Mouse (Mus musculus): ENCODE results near the gene Cd180. TPM values are rescaled to one million over a fixed set of nuclear protein-coding genes. Genes with fewer than 3 reads are reported as not detected.

Cd180 gene
- polyA plus RNA-seq, 1 experiment from 2014 or later: 0.40 TPM

DNA sequence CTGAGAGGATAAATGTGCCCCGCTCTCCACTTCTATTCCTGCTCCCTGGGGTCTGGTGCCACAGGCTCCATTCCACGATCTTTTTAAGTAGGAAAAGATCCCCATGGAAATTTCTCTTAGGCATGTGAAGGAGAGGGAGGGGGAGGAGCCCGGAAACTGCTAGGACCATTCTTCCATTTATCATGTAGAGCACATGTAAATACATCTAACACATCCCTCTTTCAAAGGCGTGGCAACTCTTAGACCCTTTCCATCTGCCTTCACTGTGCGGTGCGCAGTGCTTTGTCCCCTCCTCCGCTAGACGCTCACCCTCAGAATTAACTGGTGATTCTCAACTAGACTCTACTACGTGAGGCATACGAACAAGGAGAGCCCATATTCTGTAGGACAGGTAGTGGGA is 56.5 kb downstream of the Cd180 start:
- peaks cover 19% of the 10 kb centered on the region for H3K36me3 ChIP-seq (ENCODE audit: poor library complexity, severe bottlenecking)
- no peak overlapping the region for H3K4me2 ChIP-seq
- no peaks in the 10 kb centered on the region for H3K4me1 ChIP-seq
- no peaks in the 10 kb centered on the region for H3K27me3 ChIP-seq
- H3K9ac ChIP-seq: no peak overlapping the region
- no peak for ATAC-seq
- H3K4me3 ChIP-seq: no peak overlapping the region
- H3K27ac ChIP-seq: no peak overlapping the region
- WGBS: 88% methylated on average over 10 of the region's 10 CpGs
- no peaks in the 10 kb centered on the region for H3K9me3 ChIP-seq (replicated peaks)

DNA sequence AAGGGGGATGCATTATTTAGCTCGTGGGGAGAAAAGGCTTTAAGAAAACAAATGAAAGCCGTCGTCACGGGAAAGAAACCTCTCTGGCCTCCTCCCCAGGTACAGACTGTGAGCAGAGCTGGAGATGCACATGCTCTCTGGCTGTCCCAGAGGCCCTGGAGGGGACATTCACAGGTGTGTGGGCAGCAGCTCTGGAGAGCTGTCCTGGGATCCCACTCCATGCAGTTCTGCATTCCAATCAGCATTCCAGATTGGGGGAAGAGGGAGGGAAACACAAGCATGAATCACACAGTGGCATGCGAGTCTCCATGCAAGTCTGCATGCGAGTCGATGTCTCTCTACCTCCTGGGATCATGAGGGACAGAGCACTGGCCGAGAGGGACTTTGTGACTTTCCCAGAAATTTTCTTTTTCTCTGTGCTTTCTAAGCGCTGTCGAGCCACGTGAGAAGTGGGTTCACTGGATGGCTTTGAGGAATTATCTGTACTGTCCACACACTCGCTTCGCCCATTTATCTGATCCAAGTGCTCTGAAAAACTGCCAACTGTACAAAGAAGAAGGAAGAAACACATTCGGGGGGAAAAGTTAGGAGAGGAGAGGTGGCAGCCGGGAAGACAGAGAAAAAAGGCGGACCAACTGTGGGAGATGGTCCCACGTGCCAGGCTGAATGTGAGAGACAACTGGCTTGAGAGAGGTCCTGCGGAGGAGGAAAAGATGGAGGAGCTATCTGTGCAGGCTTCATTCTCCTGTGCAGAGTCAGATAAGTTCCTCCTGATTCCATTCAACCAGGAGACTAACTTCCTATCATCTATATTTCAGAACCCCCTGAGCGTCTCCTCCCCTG is 60.6 kb downstream of the Cd180 start:
- H3K9ac ChIP-seq: no peak overlapping the region

GRCm38 (mm10) chr13:102755124-102755523 is 61.8 kb downstream of the Cd180 start:
- no peak for ATAC-seq
- Histone ChIP-seq H3K36me3 (ENCODE audit: poor library complexity, severe bottlenecking) (peaks cover 31% of the 10 kb centered on the region), H3K9ac (no peak overlapping the region), H3K4me1 (no peaks in the 10 kb centered on the region), H3K4me3 (no peak overlapping the region), H3K27ac (no peak overlapping the region), H3K9me3 (replicated peaks) (no peaks in the 10 kb centered on the region), H3K4me2 (no peak overlapping the region), H3K27me3 (no peaks in the 10 kb centered on the region)
- 97% methylated on average over 8 of the region's 8 CpGs for WGBS

More for the DNA sequence above, 60.6 kb downstream of the Cd180 start:
- Histone ChIP-seq H3K4me2 (no peak overlapping the region), H3K27ac (no peak overlapping the region), H3K4me1 (no peaks in the 10 kb centered on the region), H3K36me3 (ENCODE audit: poor library complexity, severe bottlenecking) (peaks cover 35% of the 10 kb centered on the region), H3K4me3 (no peak overlapping the region), H3K9me3 (replicated peaks) (no peaks in the 10 kb centered on the region), H3K27me3 (no peaks in the 10 kb centered on the region)
- 90% methylated on average over 19 of the region's 19 CpGs for WGBS
- no peak for ATAC-seq

- Histone ChIP-seq H3K4me3 (no peak overlapping the region), H3K4me1 (no peaks in the 10 kb centered on the region), H3K36me3 (ENCODE audit: poor library complexity, severe bottlenecking) (peaks cover 25% of the 10 kb centered on the region), H3K27ac (no peak overlapping the region), H3K9me3 (replicated peaks) (no peaks in the 10 kb centered on the region), H3K4me2 (no peak overlapping the region), H3K27me3 (no peaks in the 10 kb centered on the region), H3K9ac (no peak overlapping the region)
- 92% methylated on average over 8 of the region's 8 CpGs for WGBS
- ATAC-seq: no peak
Observed at GRCm38 (mm10) chr13:102756071-102756470, 62.7 kb downstream of the Cd180 start.

GRCm38 (mm10) chr13:102758021-102758420 is 64.7 kb downstream of the Cd180 start:
- no peak for ATAC-seq
- no peaks in the 10 kb centered on the region for H3K9me3 ChIP-seq (replicated peaks)
- H3K9ac ChIP-seq: no peak overlapping the region
- no peak overlapping the region for H3K4me2 ChIP-seq
- no peaks in the 10 kb centered on the region for H3K27me3 ChIP-seq
- H3K4me3 ChIP-seq: no peak overlapping the region
- no peaks in the 10 kb centered on the region for H3K4me1 ChIP-seq
- 96% methylated on average over 6 of the region's 6 CpGs for WGBS
- peaks cover 21% of the 10 kb centered on the region; the same call in 1 of the 2 replicates for H3K36me3 ChIP-seq (ENCODE audit: poor library complexity, severe bottlenecking)
- H3K27ac ChIP-seq: no peak overlapping the region

- no peak overlapping the region for H3K4me2 ChIP-seq
- no peak overlapping the region for H3K9ac ChIP-seq
- WGBS: 90% methylated on average over 9 of the region's 9 CpGs
- ATAC-seq: no peak
- H3K27ac ChIP-seq: no peak overlapping the region
- no peaks in the 10 kb centered on the region for H3K9me3 ChIP-seq (replicated peaks)
- peaks cover 19% of the 10 kb centered on the region; the same call in 1 of the 2 replicates for H3K36me3 ChIP-seq (ENCODE audit: poor library complexity, severe bottlenecking)
- no peaks in the 10 kb centered on the region for H3K27me3 ChIP-seq
- H3K4me3 ChIP-seq: no peak overlapping the region
- H3K4me1 ChIP-seq: no peaks in the 10 kb centered on the region
Observed at GRCm38 (mm10) chr13:102761410-102761809, 68.1 kb downstream of the Cd180 start.

GRCm38 (mm10) chr13:102762203-102762602 is 68.8 kb downstream of the Cd180 start:
- no peaks in the 10 kb centered on the region for H3K9me3 ChIP-seq (replicated peaks)
- no peak overlapping the region for H3K9ac ChIP-seq
- no peak overlapping the region for H3K4me2 ChIP-seq
- H3K27ac ChIP-seq: no peak overlapping the region
- H3K36me3 ChIP-seq (ENCODE audit: poor library complexity, severe bottlenecking): peaks cover 14% of the 10 kb centered on the region; the same call in 1 of the 2 replicates
- H3K4me3 ChIP-seq: no peak overlapping the region
- H3K4me1 ChIP-seq: no peaks in the 10 kb centered on the region
- H3K27me3 ChIP-seq: no peaks in the 10 kb centered on the region
- 90% methylated on average over 10 of the region's 10 CpGs for WGBS
- ATAC-seq: no peak

GRCm38 (mm10) chr13:102764218-102764617 is 70.9 kb downstream of the Cd180 start:
- WGBS: 94% methylated on average over 1 of the region's 1 CpGs
- H3K36me3 ChIP-seq (ENCODE audit: poor library complexity, severe bottlenecking): no peaks in the 10 kb centered on the region; the same call in 1 of the 2 replicates
- no peak for ATAC-seq
- H3K9ac ChIP-seq: no peak overlapping the region
- H3K4me1 ChIP-seq: peaks cover 8% of the 10 kb centered on the region; the same call in 1 of the 2 replicates
- no peaks in the 10 kb centered on the region for H3K27me3 ChIP-seq
- no peak overlapping the region for H3K27ac ChIP-seq
- H3K4me2 ChIP-seq: no peak overlapping the region
- no peak overlapping the region for H3K4me3 ChIP-seq
- no peaks in the 10 kb centered on the region for H3K9me3 ChIP-seq (replicated peaks)

DNA sequence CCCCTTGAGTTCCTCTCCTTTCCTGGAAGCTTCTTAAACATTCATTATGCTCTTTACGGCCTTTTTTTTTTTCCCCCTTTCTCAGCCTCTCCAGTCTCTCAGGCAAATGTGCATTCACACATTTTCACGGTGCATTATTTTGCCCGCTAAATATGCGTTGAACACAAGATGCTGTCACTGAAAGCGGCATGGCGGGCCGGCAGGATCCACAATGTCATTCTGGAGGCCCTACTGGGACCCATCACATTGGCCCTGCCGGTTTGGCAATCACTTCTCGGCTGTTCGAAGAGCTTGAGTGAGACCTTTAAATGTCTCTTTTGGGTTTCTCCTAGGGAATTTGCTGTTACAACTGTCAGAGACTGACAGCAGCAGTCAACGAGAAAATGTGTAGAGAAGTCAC is 71.9 kb downstream of the Cd180 start:
- no peak overlapping the region for H3K27ac ChIP-seq
- no peaks in the 10 kb centered on the region for H3K27me3 ChIP-seq
- no peaks in the 10 kb centered on the region; the same call in 1 of the 2 replicates for H3K36me3 ChIP-seq (ENCODE audit: poor library complexity, severe bottlenecking)
- whole genome bisulfite sequencing: 69% methylated on average over 11 of the region's 11 CpGs
- no peaks in the 10 kb centered on the region for H3K9me3 ChIP-seq (replicated peaks)
- no peak overlapping the region for H3K4me3 ChIP-seq
- ATAC-seq: no peak; the same call in 1 of the 2 replicates
- no peak overlapping the region for H3K4me2 ChIP-seq
- H3K4me1 ChIP-seq: peaks cover 8% of the 10 kb centered on the region; the same call in 1 of the 2 replicates
- no peak overlapping the region for H3K9ac ChIP-seq

GRCm38 (mm10) chr13:102767110-102767509 is 73.8 kb downstream of the Cd180 start:
- Histone ChIP-seq H3K27me3 (no peaks in the 10 kb centered on the region), H3K27ac (no peak overlapping the region), H3K9me3 (replicated peaks) (no peaks in the 10 kb centered on the region), H3K36me3 (ENCODE audit: poor library complexity, severe bottlenecking) (no peaks in the 10 kb centered on the region), H3K9ac (no peak overlapping the region), H3K4me3 (no peak overlapping the region), H3K4me2 (no peak overlapping the region), H3K4me1 (peaks cover 8% of the 10 kb centered on the region; the same call in 1 of the 2 replicates)
- no peak for ATAC-seq
- 83% methylated on average over 7 of the region's 7 CpGs for WGBS

DNA sequence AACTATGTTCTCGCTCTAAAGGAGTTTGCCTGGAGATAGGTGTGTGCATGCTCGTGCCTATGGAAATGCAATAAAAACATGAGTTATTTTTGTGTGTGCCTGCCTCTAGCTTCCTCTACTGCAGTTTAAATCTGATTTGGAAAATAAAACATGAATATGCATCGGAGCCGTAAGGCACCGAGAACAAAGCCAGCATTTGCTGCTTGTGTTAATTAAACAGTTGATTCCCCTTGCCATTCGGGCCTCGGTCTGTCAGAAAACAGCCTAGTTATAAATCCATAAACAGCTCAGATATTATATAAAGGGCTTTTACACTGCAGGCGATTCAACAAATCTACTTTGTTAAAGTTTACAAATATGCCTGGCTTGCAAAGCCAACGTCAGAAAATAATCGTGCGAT is 75.2 kb downstream of the Cd180 start:
- H3K27me3 ChIP-seq: no peaks in the 10 kb centered on the region
- no peak overlapping the region for H3K9ac ChIP-seq
- no peak overlapping the region for H3K4me2 ChIP-seq
- peak overlapping the region; percentile 7; the same call in 1 of the 2 replicates for H3K27ac ChIP-seq
- no peaks in the 10 kb centered on the region for H3K9me3 ChIP-seq (replicated peaks)
- no peak overlapping the region for H3K4me3 ChIP-seq
- H3K4me1 ChIP-seq: peaks cover 8% of the 10 kb centered on the region; the same call in 1 of the 2 replicates
- ATAC-seq: 0 out of 2 replicates have a peak, but pooled peaks have one; percentile 34
- no peaks in the 10 kb centered on the region; the same call in 1 of the 2 replicates for H3K36me3 ChIP-seq (ENCODE audit: poor library complexity, severe bottlenecking)
- WGBS: 68% methylated on average over 11 of the region's 11 CpGs

- no peak overlapping the region for H3K4me2 ChIP-seq
- no peaks in the 10 kb centered on the region for H3K9me3 ChIP-seq (replicated peaks)
- H3K4me1 ChIP-seq: peaks cover 12% of the 10 kb centered on the region; the same call in 1 of the 2 replicates
- 79% methylated on average over 8 of the region's 8 CpGs for WGBS
- ATAC-seq: no peak
- no peaks in the 10 kb centered on the region for H3K27me3 ChIP-seq
- no peak overlapping the region for H3K9ac ChIP-seq
- no peaks in the 10 kb centered on the region; the same call in 1 of the 2 replicates for H3K36me3 ChIP-seq (ENCODE audit: poor library complexity, severe bottlenecking)
- no peak overlapping the region for H3K27ac ChIP-seq
- no peak overlapping the region for H3K4me3 ChIP-seq
Observed at GRCm38 (mm10) chr13:102770194-102770593, 76.8 kb downstream of the Cd180 start.
